ENCODE assay signal across 10 mouse cellular contexts in genomic region chr2:30897291-30897690, GRCm38 (mm10). TPM values are rescaled to one million over a fixed set of nuclear protein-coding genes. Genes with fewer than 3 reads are reported as not detected.
A peak's percentile ranks its signal among the peaks of the same experiment; 100 is the strongest.
DNase-seq lines count a peak whose midpoint lies in the region; ATAC-seq and TF ChIP-seq lines count a peak whose summit lies in the region.
"Had no signal": no experiment of that assay in that cellular context is flagged by ENCODE, and none has a peak within 500 bp of the region (broad histone marks: within the 10 kb centered on the region; RNA-seq: fewer than 3 reads in every experiment).

No protein-coding gene starts in this region.

- H3K9ac ChIP-seq in forebrain, embryonic 11.5 days (ENCODE audit: low read length), result no peak overlapping the region
- no peak overlapping the region for H3K9ac ChIP-seq in lung, embryonic 16.5 days (ENCODE audit: low read length)
- H3K9ac ChIP-seq in embryonic facial prominence, embryonic 14.5 days (ENCODE audit: low read depth, low read length), result no peak overlapping the region; the same call in 1 of the 2 replicates

- ATAC-seq in forebrain, embryonic 11.5 days (replicated peaks; ENCODE audit: low FRiP score), result no peak
- ATAC-seq in lung, embryonic 16.5 days (ENCODE audit: low read depth), result peak; percentile 35
- peak; percentile 64 for ATAC-seq in embryonic facial prominence, embryonic 14.5 days (ENCODE audit: low read depth)
- ATAC-seq in megakaryocyte progenitor cell, adult 5-6 weeks (replicated peaks; ENCODE audit: poor library complexity), result peak; percentile 44

- H3K4me2 ChIP-seq in forebrain, embryonic 11.5 days (ENCODE audit: low read depth, low read length, severe bottlenecking), result no peak overlapping the region
- H3K4me2 ChIP-seq in lung, embryonic 16.5 days (ENCODE audit: low read depth, low read length), result no peak overlapping the region
- no peak overlapping the region for H3K4me2 ChIP-seq in embryonic facial prominence, embryonic 14.5 days (ENCODE audit: low read depth, low read length)

- H3K4me1 ChIP-seq in forebrain, embryonic 10.5 days, result peaks cover 43% of the 10 kb centered on the region
- H3K4me1 ChIP-seq in forebrain, embryonic 11.5 days (replicated peaks; ENCODE audit: control insufficient read depth, insufficient read depth, low read length), result peaks cover 4% of the 10 kb centered on the region; the same call in 1 of the 2 replicates
- peaks cover 26% of the 10 kb centered on the region for H3K4me1 ChIP-seq in lung, embryonic 16.5 days (replicated peaks; ENCODE audit: control insufficient read depth, insufficient read depth, low read length)
- H3K4me1 ChIP-seq in lung, adult 2 months (ENCODE audit: control insufficient read depth, insufficient read depth, low read length), result no peaks in the 10 kb centered on the region
- H3K4me1 ChIP-seq in embryonic facial prominence, embryonic 14.5 days (ENCODE audit: control insufficient read depth, insufficient read depth, low read length), result peaks cover 19% of the 10 kb centered on the region

- H3K27ac ChIP-seq in forebrain, embryonic 10.5 days, result peak overlapping the region; percentile 2; the same call in 1 of the 2 replicates
- H3K27ac ChIP-seq in forebrain, embryonic 11.5 days (ENCODE audit: low read depth, low read length), result no peak overlapping the region
- H3K27ac ChIP-seq in lung, embryonic 16.5 days (ENCODE audit: low read length), result no peak overlapping the region
- H3K27ac ChIP-seq in embryonic facial prominence, embryonic 14.5 days (replicated peaks; ENCODE audit: low read depth, low read length), result peak overlapping the region; percentile 39; the same call in 1 of the 2 replicates
- H3K27ac ChIP-seq in gastrocnemius, adult 2 months, result no peak overlapping the region

- H3K9me3 ChIP-seq in forebrain, embryonic 10.5 days, result no peaks in the 10 kb centered on the region
- H3K9me3 ChIP-seq in forebrain, embryonic 11.5 days (ENCODE audit: control insufficient read depth, low read length), result no peaks in the 10 kb centered on the region
- H3K9me3 ChIP-seq in lung, embryonic 16.5 days (ENCODE audit: control insufficient read depth, low read length), result no peaks in the 10 kb centered on the region
- H3K9me3 ChIP-seq in embryonic facial prominence, embryonic 14.5 days (ENCODE audit: control insufficient read depth, low read length), result no peaks in the 10 kb centered on the region

- intact Hi-C loops in gastrocnemius, adult 2 months (cut with DNase I), result no loop called here

- H3K27me3 ChIP-seq in forebrain, embryonic 10.5 days (ENCODE audit: poor library complexity, severe bottlenecking), result peaks cover 17% of the 10 kb centered on the region
- no peaks in the 10 kb centered on the region; the same call in 1 of the 2 replicates for H3K27me3 ChIP-seq in forebrain, embryonic 11.5 days (ENCODE audit: control insufficient read depth, insufficient read depth, low read length)
- H3K27me3 ChIP-seq in lung, embryonic 16.5 days (ENCODE audit: control insufficient read depth, insufficient read depth, low read depth, low read length), result no peaks in the 10 kb centered on the region
- H3K27me3 ChIP-seq in embryonic facial prominence, embryonic 14.5 days (replicated peaks; ENCODE audit: control insufficient read depth, insufficient read depth, low read length), result no peaks in the 10 kb centered on the region

- no peaks in the 10 kb centered on the region for H3K36me3 ChIP-seq in forebrain, embryonic 10.5 days (replicated peaks)
- no peaks in the 10 kb centered on the region for H3K36me3 ChIP-seq in forebrain, embryonic 11.5 days (ENCODE audit: control insufficient read depth, insufficient read depth, low read length)
- no peaks in the 10 kb centered on the region for H3K36me3 ChIP-seq in lung, embryonic 16.5 days (ENCODE audit: control insufficient read depth, insufficient read depth, low read length)
- 0 out of 2 replicates have a peak, but pooled peaks cover 3% of the 10 kb centered on the region for H3K36me3 ChIP-seq in embryonic facial prominence, embryonic 14.5 days (ENCODE audit: control insufficient read depth, insufficient read depth, low read length)

- WGBS in forebrain, embryonic 10.5 days, result 54% methylated on average over 6 of the region's 6 CpGs
- 54% methylated on average over 6 of the region's 6 CpGs for WGBS in forebrain, embryonic 11.5 days
- WGBS in lung, embryonic 16.5 days, result 21% methylated on average over 6 of the region's 6 CpGs
- 42% methylated on average over 6 of the region's 6 CpGs for WGBS in lung, adult 2 months
- 16% methylated on average over 6 of the region's 6 CpGs for WGBS in embryonic facial prominence, embryonic 14.5 days

- H3K4me3 ChIP-seq in forebrain, embryonic 10.5 days, result no peak overlapping the region
- no peak overlapping the region for H3K4me3 ChIP-seq in forebrain, embryonic 11.5 days (ENCODE audit: low read depth, low read length)
- no peak overlapping the region for H3K4me3 ChIP-seq in lung, embryonic 16.5 days (ENCODE audit: low read length)
- H3K4me3 ChIP-seq in lung, adult 2 months (replicated peaks; ENCODE audit: extremely low read depth, low read depth, low read length), result no peak overlapping the region
- H3K4me3 ChIP-seq in embryonic facial prominence, embryonic 14.5 days (ENCODE audit: low read depth, low read length), result no peak overlapping the region
- H3K4me3 ChIP-seq in gastrocnemius, adult 2 months, result no peak overlapping the region

- TF ChIP-seq CTCF in lung, adult 2 months (IDR thresholded peaks at IDR 0.05; ENCODE audit: insufficient read depth, low read length), result no peak
- TF ChIP-seq CTCF in gastrocnemius, adult 2 months (IDR thresholded peaks at IDR 0.05), result no peak

- no peak for TF ChIP-seq POLR2A in lung, adult 2 months (IDR thresholded peaks at IDR 0.05; ENCODE audit: borderline replicate concordance, extremely low read depth, low read depth, low read length)

- DNase-seq in forebrain, embryonic 10.5 days (ENCODE audit: extremely low spot score, low spot score), result no peak
- DNase-seq in forebrain, embryonic 11.5 days (ENCODE audit: low spot score), result no peak
- no peak for DNase-seq in lung, adult 2 months
- peak; percentile 62 for DNase-seq in embryonic facial prominence, embryonic 14.5 days (ENCODE audit: low spot score)
- DNase-seq in gastrocnemius, adult 2 months, result no peak
- DNase-seq in B cell, adult 2 months, result no peak
- DNase-seq: adrenal gland, adult 2 months; cerebellum, adult 2 months had no signal

RNA-seq across cellular contexts. Expression of gene Ptges, which starts 32.4 kb away (rescaled TPM):
- polyA plus RNA-seq in forebrain, embryonic 10.5 days (2016; fragmentation: Nextera tagmentation; extraction: Ambion mirVana), result 5.1 and 7.3 TPM in 2 replicates
- polyA plus RNA-seq in forebrain, embryonic 11.5 days (2014; fragmentation: Nextera tagmentation; extraction: Ambion mirVana), result 4.2 and 5.5 TPM in 2 replicates
- polyA plus RNA-seq in lung, embryonic 16.5 days (2015; fragmentation: Nextera tagmentation; extraction: Ambion mirVana), result 27.9 and 30.3 TPM in 2 replicates
- 39.2 and 42.3 TPM in 2 replicates for polyA plus RNA-seq in lung, adult 2 months (2012; rRNA removed)
- 14.9 and 17.3 TPM in 2 replicates for polyA plus RNA-seq in embryonic facial prominence, embryonic 14.5 days (2014; fragmentation: Nextera tagmentation; extraction: Ambion mirVana)
- 0.17 and 1.1 TPM in 2 replicates for total RNA-seq in megakaryocyte progenitor cell, adult 5-6 weeks (2015)
- 0.71 and 2.6 TPM in 2 replicates for total RNA-seq in megakaryocyte progenitor cell, adult 5-6 weeks (2017)
- 1 to 10 TPM; 2.9 to 3.7 TPM for total RNA-seq in gastrocnemius, adult 2 months (2021)

RNA-seq across cellular contexts. Expression of gene Tor1b, which starts 55.5 kb away (rescaled TPM):
- 23.6 and 24.2 TPM in 2 replicates for polyA plus RNA-seq in forebrain, embryonic 10.5 days (2016; fragmentation: Nextera tagmentation; extraction: Ambion mirVana)
- 24.9 and 25.7 TPM in 2 replicates for polyA plus RNA-seq in forebrain, embryonic 11.5 days (2014; fragmentation: Nextera tagmentation; extraction: Ambion mirVana)
- 35.0 and 38.4 TPM in 2 replicates for polyA plus RNA-seq in lung, embryonic 16.5 days (2015; fragmentation: Nextera tagmentation; extraction: Ambion mirVana)
- polyA plus RNA-seq in lung, adult 2 months (2012; rRNA removed), result 23.6 and 30.2 TPM in 2 replicates
- polyA plus RNA-seq in embryonic facial prominence, embryonic 14.5 days (2014; fragmentation: Nextera tagmentation; extraction: Ambion mirVana), result 41.3 and 41.8 TPM in 2 replicates
- 28.6 and 29.4 TPM in 2 replicates for total RNA-seq in megakaryocyte progenitor cell, adult 5-6 weeks (2015)
- 36.4 and 38.9 TPM in 2 replicates for total RNA-seq in megakaryocyte progenitor cell, adult 5-6 weeks (2017)
- total RNA-seq in gastrocnemius, adult 2 months (2021), result 10 to 100 TPM; 23.4 to 24.0 TPM

Comparison
In these comparisons a context has a peak if more than half of its experiments do, and no peak if none do; other contexts are left out.
1. H3K27ac ChIP-seq: peak in forebrain, embryonic 10.5 days (single experiment) and embryonic facial prominence, embryonic 14.5 days (single experiment); none in forebrain, embryonic 11.5 days (single experiment), lung, embryonic 16.5 days (single experiment) and gastrocnemius, adult 2 months (single experiment).